Mouse (Mus musculus) left cerebral cortex, postnatal 4 days (tissue): ENCODE data around the gene Neurl4. TPM values are rescaled to one million over a fixed set of nuclear protein-coding genes. Genes with fewer than 3 reads are reported as not detected.
"Not testable (repeated sequence)": the region's sequence is repeated elsewhere in the genome, so short reads cannot be mapped to it uniquely, and the experiment has no call there.

Source experiments
- DNase-seq: peaks from one replicate; pipeline ENCODE4 v3.0.0-alpha.2; 2022
- intact Hi-C: fragments of 180-260 bp; cut with DNase I; formaldehyde crosslinking; loops from one replicate; pipeline ENCODE4 v1.15.1; 2025
- total RNA-seq, 2 experiments: library from RNA; stranded (reverse); gene quantifications; 2 replicates each; pipeline ENCODE4 v1.2.3; 2021

Neurl4 gene
- total RNA-seq, 2 experiments from 2014 or later, result 157 to 165 TPM

DNA sequence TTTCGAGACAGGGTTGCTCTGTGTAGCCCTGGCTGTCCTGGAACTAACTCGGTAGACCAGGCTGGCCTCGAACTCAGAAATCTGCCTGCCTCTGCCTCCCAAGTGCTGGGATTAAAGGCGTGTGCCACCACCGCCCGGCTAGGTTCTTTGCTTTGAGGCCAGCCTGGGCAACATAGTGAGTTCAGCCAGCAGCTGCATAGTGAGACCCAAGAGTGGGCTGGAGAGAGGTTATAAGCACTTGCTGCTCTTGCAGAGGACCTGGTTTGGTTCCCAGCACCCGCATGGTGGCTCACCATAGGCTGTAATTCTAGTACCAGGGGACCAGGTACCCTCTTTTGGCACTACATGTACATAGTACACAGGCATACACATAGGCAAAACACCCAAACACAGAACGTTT is 29.3 kb downstream of the Neurl4 start:
- not testable (repeated sequence) for DNase-seq
- intact Hi-C loops, result loop anchor here (5.0 to 10.0 kb wide), 2 partner anchors 55 to 282 kb away; partner anchors contain the start of genes Ctdnep1, Elp5 and Slc16a11

DNA sequence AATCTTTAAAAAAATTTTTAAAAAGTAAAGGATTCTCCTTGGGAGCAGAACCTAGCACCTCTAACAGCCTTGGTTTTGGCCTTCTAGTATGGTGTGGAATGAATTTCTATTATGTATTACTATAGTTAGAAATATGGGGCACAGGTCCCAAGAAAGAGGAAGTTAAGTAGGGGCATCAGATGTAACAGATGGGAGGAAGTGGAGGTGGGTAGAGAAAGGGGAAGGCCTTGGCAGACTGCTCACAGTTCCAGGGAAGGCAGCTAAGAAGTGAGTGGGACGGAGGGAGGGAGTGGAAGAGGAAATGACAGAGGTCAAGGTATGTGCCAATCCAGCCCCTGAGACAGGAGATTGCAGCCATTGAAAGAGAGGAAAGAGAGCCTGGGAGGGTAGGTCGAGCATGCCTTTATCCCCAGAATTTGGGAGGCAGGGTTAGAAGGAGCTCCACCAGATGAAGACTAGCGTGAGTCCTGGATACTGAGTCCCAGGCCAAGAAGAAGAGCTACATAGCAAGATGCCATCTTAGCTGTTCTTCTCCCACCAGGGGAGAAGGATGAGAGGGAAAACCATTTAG is 30.2 kb downstream of the Neurl4 start:
- intact Hi-C loops, result loop anchor here (5.0 to 10.0 kb wide), 2 partner anchors 54 to 281 kb away; partner anchors contain the start of genes Ctdnep1, Elp5 and Slc16a11
- no peak for DNase-seq

- DNase-seq, result no peak
- intact Hi-C loops, result loop anchor here (5.0 to 10.0 kb wide), 2 partner anchors 53 to 281 kb away; partner anchors contain the start of genes Ctdnep1, Elp5 and Slc16a11
Observed at GRCm38 (mm10) chr11:69931769-69932168, 30.9 kb downstream of the Neurl4 start.

- DNase-seq, result no peak
- intact Hi-C loops, result loop anchor here (5.0 to 10.0 kb wide), 2 partner anchors 53 to 280 kb away; partner anchors contain the start of genes Ctdnep1, Elp5 and Slc16a11
Observed at GRCm38 (mm10) chr11:69932254-69932653, 31.4 kb downstream of the Neurl4 start.

DNA sequence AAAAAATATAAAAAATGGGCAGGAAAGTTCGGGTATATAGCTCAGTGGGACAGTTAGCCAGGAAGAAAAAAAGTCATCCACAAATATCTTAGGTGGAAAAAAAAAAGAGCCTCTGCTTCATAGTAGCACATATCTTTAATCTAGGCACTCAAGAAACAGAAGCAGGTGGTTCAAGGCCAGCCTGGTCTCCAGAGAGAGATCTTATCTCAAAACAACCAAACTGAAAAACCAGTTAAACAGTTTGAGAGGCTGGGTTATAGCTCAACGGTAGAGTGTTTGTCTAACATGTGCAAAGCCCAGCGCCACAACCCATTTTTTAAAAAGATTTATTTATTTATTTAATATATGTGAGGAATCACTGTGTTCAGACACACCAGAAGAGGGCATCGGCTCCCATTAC is 32.2 kb downstream of the Neurl4 start:
- intact Hi-C loops, result loop anchor here (5.0 to 10.0 kb wide), 2 partner anchors 52 to 279 kb away; partner anchors contain the start of genes Ctdnep1, Elp5 and Slc16a11

DNA sequence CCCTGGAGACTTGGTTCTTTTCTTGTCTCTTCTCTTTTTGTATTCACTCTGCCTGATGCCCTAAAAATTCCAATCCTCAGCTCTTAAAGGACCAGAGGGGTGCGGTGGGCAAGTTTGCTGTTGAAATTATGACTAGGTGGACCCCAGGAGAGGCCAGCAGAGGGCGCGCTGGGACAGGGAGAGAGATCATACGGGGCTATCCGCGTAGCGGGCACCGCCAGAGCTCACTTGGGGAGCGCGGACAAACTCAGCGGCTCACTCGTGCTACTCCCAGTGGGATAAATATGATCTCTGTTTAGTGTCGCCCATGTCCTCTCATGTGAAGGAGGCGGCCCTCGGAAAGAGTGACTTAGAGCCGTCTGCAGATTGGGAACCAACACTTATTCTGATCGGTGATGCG is 33.3 kb downstream of the Neurl4 start:
- intact Hi-C loops, result loop anchor here (5.0 to 10.0 kb wide), 2 partner anchors 51 to 278 kb away; partner anchors contain the start of genes Ctdnep1, Elp5 and Slc16a11
- DNase-seq, result peak; percentile 97

More for the DNA sequence above, 32.2 kb downstream of the Neurl4 start:
- no peak for DNase-seq

DNA sequence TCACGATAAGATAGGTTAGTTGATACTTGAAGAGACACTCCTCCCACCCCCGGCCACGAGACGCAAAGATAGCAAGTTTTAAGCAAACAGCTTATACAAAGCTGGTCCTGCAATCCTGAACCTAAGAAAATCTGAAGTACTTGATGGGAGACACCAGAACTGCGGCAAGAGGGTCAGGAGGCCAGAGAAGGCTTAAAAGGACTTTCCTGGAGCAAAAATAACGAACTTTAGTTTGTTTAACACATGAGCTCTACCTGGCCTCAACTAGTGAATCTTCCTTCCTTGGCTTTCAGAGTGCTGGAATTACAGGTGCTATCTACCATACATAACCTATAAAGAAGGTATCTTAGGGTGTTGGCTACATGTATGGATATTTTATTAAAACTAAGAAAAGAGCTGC is 33.8 kb downstream of the Neurl4 start:
- no peak for DNase-seq
- intact Hi-C loops, result loop anchor here (5.0 to 10.0 kb wide), 2 partner anchors 50 to 278 kb away; partner anchors contain the start of genes Ctdnep1, Elp5 and Slc16a11

DNA sequence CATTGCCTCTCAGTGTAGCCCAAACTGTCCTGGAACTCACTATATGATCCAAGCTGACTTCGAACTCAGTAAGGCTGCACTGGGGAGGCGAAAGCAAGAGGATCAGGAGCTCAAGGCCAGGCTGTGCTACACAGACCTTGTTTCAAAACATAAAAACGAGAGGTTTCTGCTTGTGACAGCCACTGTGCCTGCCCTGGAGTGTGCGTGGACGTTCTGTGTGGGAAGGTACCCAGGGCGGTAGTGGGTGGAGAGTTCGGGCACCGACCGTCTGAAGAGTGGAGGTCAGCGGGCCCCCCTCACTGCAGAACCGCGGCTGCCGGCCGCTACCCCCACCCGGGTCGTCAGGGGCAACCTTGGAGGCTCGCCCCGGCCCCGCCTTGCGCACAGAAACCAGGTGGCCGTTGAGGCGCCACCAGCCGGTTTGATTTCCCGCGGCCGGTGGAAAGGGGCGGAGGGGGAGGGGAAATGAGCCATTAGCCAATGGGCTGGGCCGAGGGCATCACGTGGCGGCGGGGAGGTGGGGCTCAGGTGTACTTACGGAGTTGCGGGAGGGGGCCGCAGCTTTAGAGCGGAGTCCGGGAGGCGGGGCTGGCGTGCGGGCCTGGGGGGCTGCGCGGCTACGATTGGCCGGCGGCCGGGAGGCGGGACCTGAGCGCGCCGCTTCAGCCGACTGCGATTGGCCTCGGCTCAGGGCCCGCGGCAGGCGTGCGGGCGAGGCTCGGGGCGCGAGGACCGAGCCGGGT is 34.4 kb downstream of the Neurl4 start, which contains the start of gene Ybx2:
Gene Ybx2, plus strand, starts transcription at position 660 of the 743 bp plus-strand sequence.
- peak; percentile 96 for DNase-seq
- intact Hi-C loops, result loop anchor here (10.0 kb wide), 1 partner anchor 49 kb away; the partner anchor contains the start of genes Ctdnep1 and Elp5

GRCm38 (mm10) chr11:69936156-69936555 is 35.3 kb downstream of the Neurl4 start:
- DNase-seq, result no peak
- intact Hi-C loops, result loop anchor here (10.0 kb wide), 1 partner anchor 49 kb away; the partner anchor contains the start of genes Ctdnep1 and Elp5

DNA sequence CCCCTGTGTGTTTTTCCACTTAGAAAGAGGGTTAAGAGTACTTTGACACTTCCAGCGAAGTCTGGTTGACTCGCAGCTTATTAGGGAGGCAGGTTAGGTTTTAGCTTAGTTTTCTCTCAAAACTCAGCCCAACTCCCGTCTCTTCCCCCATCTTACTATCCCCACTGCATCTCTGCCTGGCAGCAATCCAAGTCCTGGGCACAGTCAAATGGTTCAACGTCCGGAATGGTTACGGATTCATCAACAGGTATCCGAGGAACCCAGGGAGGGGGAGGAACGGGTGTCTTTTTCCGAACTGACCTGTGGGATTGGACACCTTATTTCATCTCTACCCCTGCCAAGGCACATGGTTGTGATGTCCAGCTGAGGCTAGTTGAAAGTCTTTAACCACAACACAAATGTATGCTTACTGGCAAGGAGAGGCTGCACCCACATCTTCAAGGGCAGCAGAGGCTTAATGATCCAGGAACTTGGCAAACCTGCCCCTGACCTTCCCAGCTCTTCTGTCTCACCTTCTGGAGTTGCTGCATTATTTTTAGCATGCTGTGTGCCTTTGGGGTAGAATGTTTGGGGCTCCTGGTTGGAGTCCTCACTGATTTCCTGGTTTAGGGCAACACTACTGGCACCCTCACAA is 36.0 kb downstream of the Neurl4 start:
- intact Hi-C loops, result loop anchor here (10.0 kb wide), 1 partner anchor 48 kb away; the partner anchor contains the start of genes Ctdnep1 and Elp5
- DNase-seq, result no peak

DNA sequence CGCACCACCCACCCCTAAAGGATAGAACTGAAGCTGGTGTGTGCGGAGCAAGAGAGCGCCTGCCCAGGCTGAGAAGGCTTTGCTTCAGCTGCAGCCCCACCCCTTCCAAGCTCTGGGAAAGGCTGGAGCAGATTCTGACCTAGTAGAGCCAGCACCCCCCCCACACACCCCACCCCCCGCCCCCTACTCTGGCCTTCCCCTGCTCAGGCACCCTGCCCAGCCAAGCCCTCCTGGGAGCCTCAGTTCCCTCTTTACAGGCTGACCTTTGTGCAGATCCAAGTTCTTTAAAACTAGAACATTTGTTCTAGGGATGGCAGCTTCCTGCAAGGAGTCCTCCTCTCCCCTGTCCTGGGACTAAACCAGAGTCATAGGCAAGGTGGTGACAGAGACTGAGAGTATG is 36.5 kb downstream of the Neurl4 start:
- peak; percentile 39 for DNase-seq
- intact Hi-C loops, result loop anchor here (10.0 kb wide), 1 partner anchor 47 kb away; the partner anchor contains the start of genes Ctdnep1 and Elp5

DNA sequence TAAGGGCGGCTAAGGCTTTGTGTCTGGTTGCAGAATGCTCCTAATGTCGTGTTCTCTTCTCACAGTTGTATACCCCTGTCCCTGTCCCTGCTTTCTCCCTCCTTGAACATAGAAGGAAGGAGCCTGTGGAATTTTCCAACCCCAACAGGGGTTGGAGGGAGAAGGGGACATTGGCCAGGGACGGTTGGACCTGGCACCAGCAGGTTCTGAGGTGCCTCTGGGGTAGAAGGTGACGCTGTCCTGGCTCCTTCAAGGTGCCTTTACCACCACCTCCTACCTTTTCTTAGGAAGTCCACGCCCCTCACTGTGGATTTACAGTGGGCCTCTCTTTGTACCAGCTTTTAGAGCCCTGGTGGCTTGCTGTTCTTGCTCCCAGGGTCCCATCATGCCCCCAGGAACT is 37.0 kb downstream of the Neurl4 start:
- DNase-seq, result no peak
- intact Hi-C loops, result loop anchor here (10.0 kb wide), 1 partner anchor 47 kb away; the partner anchor contains the start of genes Ctdnep1 and Elp5

GRCm38 (mm10) chr11:69938401-69938979 is 37.6 kb downstream of the Neurl4 start:
- intact Hi-C loops, result loop anchor here (10.0 kb wide), 1 partner anchor 46 kb away; the partner anchor contains the start of genes Ctdnep1 and Elp5
- no peak for DNase-seq

GRCm38 (mm10) chr11:69939181-69939580 is 38.3 kb downstream of the Neurl4 start:
- intact Hi-C loops, result loop anchor here (10.0 kb wide), 1 partner anchor 46 kb away; the partner anchor contains the start of genes Ctdnep1 and Elp5
- DNase-seq, result no peak

GRCm38 (mm10) chr11:69939731-69940130 is 38.9 kb downstream of the Neurl4 start:
- intact Hi-C loops, result loop anchor here (10.0 kb wide), 1 partner anchor 45 kb away; the partner anchor contains the start of genes Ctdnep1 and Elp5

DNA sequence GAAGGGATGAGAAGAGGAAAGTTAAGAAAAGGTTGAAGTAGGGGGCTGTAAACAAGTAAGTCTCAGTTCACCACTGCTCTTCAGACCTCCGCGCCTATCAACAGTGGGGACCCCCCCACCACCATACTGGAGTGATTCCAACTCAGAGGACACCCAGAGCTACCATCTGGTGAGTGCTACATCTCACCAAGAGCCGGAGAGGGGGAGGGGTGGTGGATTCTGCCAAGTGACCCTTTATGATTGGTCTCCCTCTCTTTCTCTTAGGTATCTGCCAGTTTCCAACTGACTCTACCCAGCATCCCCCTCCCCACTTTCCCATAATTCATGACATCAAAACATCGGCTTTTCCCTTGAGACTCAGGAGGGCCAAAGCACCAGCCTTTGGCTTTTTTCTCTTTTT is 40.1 kb downstream of the Neurl4 start:
- intact Hi-C loops, result no loop called here

More at GRCm38 (mm10) chr11:69939731-69940130, 38.9 kb downstream of the Neurl4 start:
- DNase-seq, result no peak

GRCm38 (mm10) chr11:69945216-69945615 is 44.3 kb downstream of the Neurl4 start:
- intact Hi-C loops, result no loop called here
- DNase-seq, result no peak

More for the DNA sequence above, 40.1 kb downstream of the Neurl4 start:
- DNase-seq, result peak; percentile 87

DNA sequence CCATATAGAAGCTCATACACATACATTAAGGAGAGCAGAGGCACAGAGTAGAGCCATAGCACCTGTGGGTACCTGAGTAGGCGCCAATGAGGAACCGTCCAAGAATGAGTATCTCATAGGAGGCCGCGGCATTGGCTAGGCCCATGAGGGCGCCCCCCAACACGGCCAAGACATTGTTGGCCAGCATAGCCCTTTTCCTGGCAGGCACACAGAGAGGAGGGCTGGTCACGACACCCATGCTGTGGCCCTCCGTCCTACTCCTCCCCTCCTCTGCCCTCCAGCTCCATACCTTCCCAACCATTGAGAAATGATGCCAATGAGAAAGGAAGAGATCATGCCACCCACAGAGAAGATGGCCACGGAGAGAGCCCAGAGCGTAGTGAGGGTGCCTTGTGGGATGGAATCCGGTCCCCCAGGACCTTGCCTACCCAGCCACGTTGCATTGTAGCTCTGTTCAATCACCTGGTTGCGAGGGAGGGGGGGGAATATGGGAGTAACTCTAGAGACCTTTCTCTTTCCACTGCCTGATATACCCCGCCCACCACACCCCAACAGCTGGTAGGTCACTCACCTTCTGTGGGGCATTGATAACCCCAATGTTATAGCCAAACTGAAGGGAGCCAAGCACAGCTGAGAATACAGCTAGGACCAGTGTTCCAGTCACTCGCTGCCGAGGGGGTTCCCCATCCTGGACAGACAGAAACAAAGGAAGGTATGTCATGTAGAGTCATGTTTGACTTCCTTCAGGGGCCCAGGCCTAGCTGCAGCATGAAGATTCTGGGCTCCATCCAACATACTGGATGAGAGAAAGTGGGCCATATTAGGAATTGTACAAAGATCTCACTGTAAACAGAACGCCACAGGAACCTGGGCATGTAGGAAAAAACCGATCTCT is 45.4 kb downstream of the Neurl4 start:
- DNase-seq, result no peak
- intact Hi-C loops, result no loop called here
